Mouse (Mus musculus) lung, postnatal 36 days (tissue): ENCODE data around the gene Fthl17d.
"Not testable (repeated sequence)": the region's sequence is repeated elsewhere in the genome, so short reads cannot be mapped to it uniquely, and the experiment has no call there.

ENCODE experiments used
- DNase-seq: peaks from one replicate; pipeline ENCODE4 v3.0.0; 2022; ENCODE audit warnings: mixed read lengths

The Fthl17d gene

GRCm38 (mm10) chrX:8986655-8987054, at the start of gene Fthl17d:
Gene Fthl17d, minus strand, starts transcription at chrX:8986755.
- DNase-seq, result not testable (repeated sequence)

GRCm38 (mm10) chrX:9033193-9033592, 46.6 kb upstream of the Fthl17d start, which contains the start of gene Fthl17e:
Gene Fthl17e, plus strand, starts transcription at chrX:9033493.
- DNase-seq, result not testable (repeated sequence)

DNA sequence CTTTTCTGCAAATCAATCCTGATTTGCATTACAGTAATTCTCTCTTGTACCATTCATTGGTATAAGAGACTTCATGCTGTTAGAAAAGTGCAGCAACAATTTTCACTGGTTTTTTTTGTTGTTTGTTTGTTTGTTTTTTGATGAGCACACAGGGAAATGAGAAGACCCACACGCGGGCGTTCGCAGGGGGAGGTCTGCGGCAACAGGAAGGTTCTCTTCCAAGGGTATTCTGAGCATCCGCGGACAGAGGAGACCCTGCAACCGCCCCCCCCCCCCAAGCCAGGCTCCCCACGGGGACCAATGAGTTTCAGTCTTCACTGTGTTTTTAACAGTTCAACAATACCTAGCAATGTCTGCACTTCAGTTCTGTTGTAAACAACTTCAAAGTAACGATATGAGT, 32.9 kb upstream of the Fthl17d start:
- DNase-seq, result no peak

- no peak for DNase-seq
These were observed 29.5 kb upstream of the Fthl17d start for GRCm38 (mm10) chrX:9016079-9016478.

- DNase-seq, result not testable (repeated sequence)
These were observed 10.1 kb downstream of the Fthl17d start, which contains the start of gene Fthl17c for GRCm38 (mm10) chrX:8976459-8976858. Gene Fthl17c, minus strand, starts transcription at chrX:8976559.

GRCm38 (mm10) chrX:8964618-8965017, 21.9 kb downstream of the Fthl17d start:
- DNase-seq, result not testable (repeated sequence)

DNA sequence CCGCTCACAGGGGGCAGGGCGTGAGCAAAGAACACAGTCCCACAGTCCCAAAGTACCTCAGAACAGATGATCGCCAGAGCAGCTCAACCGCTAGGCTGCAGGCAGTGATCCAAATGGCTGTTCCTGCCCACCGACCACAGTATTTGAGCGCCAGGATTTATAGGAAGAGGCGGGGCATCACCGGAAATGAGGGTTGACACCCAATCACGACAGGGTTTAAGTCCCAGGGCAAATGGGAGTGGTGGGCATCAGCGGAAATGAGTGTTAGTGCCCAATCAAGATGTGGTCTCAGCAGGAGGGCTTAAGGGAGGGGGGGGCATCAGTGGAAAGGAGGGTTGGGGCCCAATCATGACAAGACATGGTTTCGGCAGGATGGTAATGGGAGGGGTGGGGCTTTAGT, 23.7 kb downstream of the Fthl17d start, which contains the start of gene Fthl17b:
Gene Fthl17b, minus strand, starts transcription at position 101 of the 400 bp plus-strand sequence.
- not testable (repeated sequence) for DNase-seq

GRCm38 (mm10) chrX:8948130-8948805, 38.3 kb downstream of the Fthl17d start:
- DNase-seq, result peak; percentile 91

- DNase-seq, result no peak
These were observed 42.5 kb downstream of the Fthl17d start for GRCm38 (mm10) chrX:8944041-8944440.
